Mouse (Mus musculus): Measurements from ENCODE around the gene Sowaha. TPM values are rescaled to one million over a fixed set of nuclear protein-coding genes. Genes with fewer than 3 reads are reported as not detected.
A peak's percentile ranks its signal among the peaks of the same experiment; 100 is the strongest.

The Sowaha gene
- total RNA-seq, 1 experiment from 2014 or later = not detected

DNA sequence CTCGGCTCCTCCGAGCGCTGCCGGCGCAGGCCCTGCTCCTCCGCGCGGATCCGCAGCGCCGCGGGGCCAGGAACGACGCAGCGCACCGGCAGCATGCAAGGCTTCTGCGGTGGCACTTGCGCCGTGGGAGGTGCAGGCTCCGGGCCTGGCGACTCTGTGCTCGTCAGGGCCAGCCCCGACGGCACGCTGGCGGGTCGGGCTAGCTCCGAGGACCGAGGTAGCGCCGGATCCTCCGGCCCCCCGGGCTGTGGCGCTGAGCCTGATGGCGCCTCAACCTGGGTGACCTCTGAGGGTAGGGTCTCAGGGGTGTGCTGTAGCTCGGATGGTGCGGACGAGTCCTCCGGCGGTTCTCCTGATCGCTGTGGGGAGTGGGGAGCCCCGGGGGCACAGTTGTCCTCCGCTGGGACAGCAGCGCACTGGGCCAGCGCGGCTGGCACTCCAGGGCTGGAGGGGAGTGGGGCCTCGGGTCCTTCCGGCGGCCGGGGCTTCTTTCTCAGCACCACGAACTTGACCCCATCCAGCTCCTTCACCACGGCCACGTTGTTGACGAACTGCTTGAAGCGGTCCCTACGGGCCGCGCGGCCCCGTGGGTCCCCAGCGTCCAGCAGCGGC is 797 bp downstream of the Sowaha start:
- no peak for ATAC-seq (replicated peaks; ENCODE audit: insufficient number of reproducible peaks, low FRiP score, low TSS enrichment, poor library complexity, severe bottlenecking)

DNA sequence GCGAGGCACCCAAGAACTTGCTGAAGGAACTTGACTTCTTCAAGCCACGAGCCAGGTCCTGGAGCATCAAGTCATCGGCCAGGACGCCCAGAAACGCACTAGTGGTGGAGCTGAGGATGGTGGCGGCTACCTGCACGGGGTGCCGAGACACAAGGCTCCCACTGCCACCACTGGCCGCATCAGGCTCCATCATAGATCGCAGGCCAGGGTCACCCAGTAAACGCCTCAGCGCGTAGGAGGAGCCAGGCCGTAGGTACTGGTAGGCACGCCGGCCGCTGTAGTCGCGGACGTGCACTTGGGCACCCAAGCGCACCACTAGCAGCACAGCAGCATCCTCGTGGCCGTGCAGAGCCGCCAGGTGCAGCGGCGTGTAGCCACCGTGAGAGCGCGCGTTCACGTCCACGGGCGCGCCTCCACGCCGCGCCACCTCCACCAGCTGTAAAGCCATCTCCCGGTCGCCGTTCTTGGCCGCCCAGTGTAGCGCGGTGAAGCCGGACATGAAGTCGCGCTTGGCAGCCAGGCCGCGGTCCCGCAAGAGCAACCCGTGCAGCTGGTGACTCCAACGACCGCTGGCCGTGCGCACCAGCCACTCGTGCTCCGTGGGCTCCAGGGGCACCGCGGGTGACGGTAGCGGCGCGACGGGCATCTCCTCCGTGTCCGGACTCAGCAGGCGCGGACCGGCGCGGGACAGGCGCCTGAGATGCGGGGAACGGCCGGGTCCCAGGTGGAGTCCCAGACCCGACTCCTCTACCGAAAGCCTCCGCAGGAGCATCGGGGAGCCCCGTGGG is 1.5 kb downstream of the Sowaha start:
- ATAC-seq (replicated peaks; ENCODE audit: insufficient number of reproducible peaks, low FRiP score, low TSS enrichment, poor library complexity, severe bottlenecking) = no peak

GRCm38 (mm10) chr11:53477833-53478232 is 2.2 kb downstream of the Sowaha start:
- no peak for ATAC-seq (replicated peaks; ENCODE audit: insufficient number of reproducible peaks, low FRiP score, low TSS enrichment, poor library complexity, severe bottlenecking)

DNA sequence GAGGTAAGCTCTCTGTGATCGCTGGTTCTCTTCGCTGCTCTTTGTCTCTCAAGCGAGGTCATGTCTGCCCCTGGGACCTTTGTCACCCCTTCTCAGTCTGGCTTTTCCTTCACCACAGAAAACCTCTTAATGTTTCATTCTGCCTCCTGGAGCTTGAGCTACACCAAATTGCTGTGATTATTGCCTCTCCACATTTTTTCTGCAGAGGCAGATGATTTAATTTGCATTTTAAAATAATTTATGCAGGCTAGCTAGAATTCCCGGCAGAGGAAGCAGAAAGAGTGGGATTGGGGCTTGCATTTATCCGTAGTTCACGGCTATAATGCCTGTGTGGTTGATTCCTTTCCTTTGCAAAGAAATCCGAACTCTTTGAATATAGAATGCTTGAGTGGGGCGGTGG is 4.5 kb downstream of the Sowaha start:
- no peak for ATAC-seq (replicated peaks; ENCODE audit: insufficient number of reproducible peaks, low FRiP score, low TSS enrichment, poor library complexity, severe bottlenecking)

GRCm38 (mm10) chr11:53472709-53473108 is 7.4 kb downstream of the Sowaha start:
- no peak for ATAC-seq (replicated peaks; ENCODE audit: insufficient number of reproducible peaks, low FRiP score, low TSS enrichment, poor library complexity, severe bottlenecking)

- ATAC-seq (replicated peaks; ENCODE audit: insufficient number of reproducible peaks, low FRiP score, low TSS enrichment, poor library complexity, severe bottlenecking) = peak; percentile 71; the same call in 1 of the 2 replicates
Observed at GRCm38 (mm10) chr11:53469968-53470695, 9.9 kb downstream of the Sowaha start, which contains the start of gene Gm9837. Gene Gm9837, minus strand, starts transcription at chr11:53470479.

- no peak for ATAC-seq (replicated peaks; ENCODE audit: insufficient number of reproducible peaks, low FRiP score, low TSS enrichment, poor library complexity, severe bottlenecking)
Observed at GRCm38 (mm10) chr11:53469294-53469967, 10.6 kb downstream of the Sowaha start.

GRCm38 (mm10) chr11:53466231-53466971 is 13.7 kb downstream of the Sowaha start:
- ATAC-seq (replicated peaks; ENCODE audit: insufficient number of reproducible peaks, low FRiP score, low TSS enrichment, poor library complexity, severe bottlenecking) = 0 out of 2 replicates have a peak, but pooled peaks have one; percentile 24

DNA sequence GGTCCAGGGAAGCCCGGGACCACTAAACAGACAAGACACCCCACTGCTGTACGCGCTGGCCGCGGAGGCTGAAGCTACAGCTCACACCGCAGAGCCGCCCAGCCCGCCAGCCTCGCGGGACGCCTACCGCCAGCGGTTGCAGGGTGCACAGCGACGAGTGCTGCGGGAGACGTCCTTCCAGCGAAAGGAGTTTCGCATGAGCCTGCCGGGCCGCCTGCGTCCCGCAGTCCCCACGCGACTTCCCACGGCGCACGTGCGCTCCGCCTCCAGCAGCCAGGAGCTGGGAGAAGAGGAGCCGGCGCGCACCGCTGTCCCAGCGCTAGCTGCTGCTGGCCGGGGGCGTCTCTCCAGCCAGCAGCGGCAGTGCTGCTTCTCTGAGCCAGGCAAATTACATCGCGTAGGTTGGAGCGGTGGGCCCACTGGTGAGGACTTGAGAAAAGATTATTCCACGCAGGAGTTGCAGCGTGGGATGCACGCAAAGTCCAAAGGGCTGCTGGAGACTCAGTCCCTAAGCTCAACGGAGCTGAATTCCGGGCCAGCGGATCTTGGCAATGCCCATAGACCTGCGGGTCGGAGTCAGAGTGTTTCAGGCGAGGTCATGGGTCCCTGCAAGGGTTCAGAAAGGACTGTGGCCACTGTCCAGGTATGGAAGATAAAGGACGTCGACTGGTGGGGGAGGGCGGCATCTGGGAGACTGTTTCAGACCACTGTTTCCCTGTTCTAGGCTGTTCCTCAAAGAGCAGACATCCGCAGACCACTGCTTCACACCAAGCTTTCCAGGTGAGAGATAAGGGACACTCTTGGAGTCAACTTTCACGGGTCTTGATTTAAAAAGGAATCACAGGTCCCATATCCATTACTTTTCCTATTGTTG is 16.3 kb downstream of the Sowaha start:
- no peak for ATAC-seq (replicated peaks; ENCODE audit: insufficient number of reproducible peaks, low FRiP score, low TSS enrichment, poor library complexity, severe bottlenecking)

GRCm38 (mm10) chr11:53461727-53462126 is 18.3 kb downstream of the Sowaha start:
- no peak for ATAC-seq (replicated peaks; ENCODE audit: insufficient number of reproducible peaks, low FRiP score, low TSS enrichment, poor library complexity, severe bottlenecking)

DNA sequence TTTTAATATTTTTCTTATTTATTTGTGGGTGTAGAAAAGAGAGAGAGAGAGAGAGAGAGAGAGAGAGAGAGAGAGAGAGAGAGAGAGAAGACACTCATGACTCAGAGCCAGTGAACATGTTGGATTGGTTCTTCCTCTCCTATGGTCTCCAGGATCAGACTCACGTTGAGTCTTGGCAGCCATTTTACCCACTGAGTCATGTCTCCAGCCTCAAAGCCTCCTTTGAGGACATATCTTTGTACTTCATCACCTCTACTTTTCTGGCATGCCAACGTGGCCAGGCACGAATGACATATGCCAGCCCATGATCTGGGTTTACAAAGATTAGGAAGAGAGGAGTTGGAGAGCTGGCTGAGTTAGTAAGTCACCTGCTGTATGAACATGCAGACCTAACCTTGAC is 19.9 kb downstream of the Sowaha start:
- ATAC-seq (replicated peaks; ENCODE audit: insufficient number of reproducible peaks, low FRiP score, low TSS enrichment, poor library complexity, severe bottlenecking) = no peak

GRCm38 (mm10) chr11:53458996-53459395 is 21.1 kb downstream of the Sowaha start:
- ATAC-seq (replicated peaks; ENCODE audit: insufficient number of reproducible peaks, low FRiP score, low TSS enrichment, poor library complexity, severe bottlenecking) = no peak

DNA sequence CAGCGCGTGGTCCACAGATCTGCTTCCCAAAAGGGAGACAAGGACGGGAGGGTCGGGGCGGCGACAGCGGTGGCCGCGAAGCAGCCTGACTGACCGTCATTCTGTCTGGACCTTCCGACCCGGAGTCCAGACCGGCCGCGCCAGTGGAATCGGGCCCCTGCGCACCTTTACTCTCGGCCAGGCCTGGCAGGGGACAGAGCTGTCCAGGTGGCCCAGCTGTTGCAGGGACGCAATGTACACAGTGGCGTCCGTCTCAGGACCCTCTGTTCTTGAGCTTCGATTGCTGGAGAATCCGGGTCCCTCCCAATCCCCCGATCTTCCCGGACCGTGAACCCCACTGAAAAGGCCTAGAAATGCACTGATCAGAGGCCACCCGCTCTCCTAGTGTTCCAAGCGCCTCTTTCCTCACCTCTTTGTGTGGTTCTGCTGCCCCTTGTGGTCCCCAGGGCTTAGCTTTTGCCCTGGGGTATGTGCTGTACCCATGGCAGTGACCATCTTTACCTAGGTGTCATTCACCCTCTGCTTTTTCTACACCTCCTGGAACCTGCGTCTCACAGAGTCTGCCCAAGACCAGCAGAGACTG is 22.6 kb downstream of the Sowaha start:
- no peak for ATAC-seq (replicated peaks; ENCODE audit: insufficient number of reproducible peaks, low FRiP score, low TSS enrichment, poor library complexity, severe bottlenecking)

GRCm38 (mm10) chr11:53456474-53457371 is 23.4 kb downstream of the Sowaha start, which contains the start of the genes Gm10447 and Shroom1:
Gene Gm10447, minus strand, starts transcription at chr11:53457110.
Gene Shroom1, plus strand, starts transcription at chr11:53457205.
- no peak for ATAC-seq (replicated peaks; ENCODE audit: insufficient number of reproducible peaks, low FRiP score, low TSS enrichment, poor library complexity, severe bottlenecking)

DNA sequence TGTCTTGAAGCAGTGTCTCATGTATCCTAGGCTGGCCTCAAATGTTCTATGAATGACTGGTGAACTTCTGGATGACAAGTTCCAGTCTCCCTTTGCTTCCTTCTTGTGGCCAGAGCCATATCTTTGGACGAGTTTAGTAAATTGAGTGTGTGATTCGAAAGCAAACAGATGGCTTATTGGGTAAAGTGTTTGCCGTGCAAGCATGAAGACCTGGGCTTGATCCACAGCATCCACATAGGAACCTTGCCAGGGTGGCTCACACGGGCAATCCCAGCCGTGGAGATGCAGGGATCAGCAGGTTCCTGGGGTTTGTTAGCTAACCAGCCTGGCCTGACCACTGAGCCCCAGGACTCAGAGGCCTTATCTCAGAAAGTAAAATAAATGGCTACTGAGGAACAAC is 27.0 kb downstream of the Sowaha start:
- ATAC-seq (replicated peaks; ENCODE audit: insufficient number of reproducible peaks, low FRiP score, low TSS enrichment, poor library complexity, severe bottlenecking) = no peak

DNA sequence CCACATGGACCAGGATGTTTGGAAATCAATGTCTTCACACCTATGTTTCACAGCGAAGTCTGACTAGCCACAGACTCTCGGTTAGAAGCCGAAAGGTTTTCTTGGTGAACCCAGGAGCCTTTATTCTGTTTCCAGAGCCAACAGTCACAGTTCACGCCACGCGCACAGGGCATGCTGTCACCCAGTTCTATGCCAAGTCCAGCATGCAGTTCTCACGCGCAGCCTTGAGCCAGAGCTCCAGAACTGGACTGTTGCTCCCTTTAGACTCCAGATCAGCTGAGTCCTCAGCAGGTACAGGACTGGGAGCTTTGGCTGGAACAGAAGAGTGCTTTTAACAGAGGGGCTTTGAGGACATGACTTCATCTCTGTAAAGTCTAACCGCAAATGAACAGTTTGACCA is 27.7 kb downstream of the Sowaha start:
- no peak for ATAC-seq (replicated peaks; ENCODE audit: insufficient number of reproducible peaks, low FRiP score, low TSS enrichment, poor library complexity, severe bottlenecking)

Data from monocyte, adult 5-6 weeks (primary cell).